Mouse (Mus musculus): ENCODE results near the gene Itga10. TPM values are rescaled to one million over a fixed set of nuclear protein-coding genes. Genes with fewer than 3 reads are reported as not detected.
A peak's percentile ranks its signal among the peaks of the same experiment; 100 is the strongest.
"Not testable (repeated sequence)": the region's sequence is repeated elsewhere in the genome, so short reads cannot be mapped to it uniquely, and the experiment has no call there.

Itga10 gene
- 1 to 10 TPM; 2.4 TPM for total RNA-seq (2021)
- long read RNA-seq, experiment 1, partial matches to known transcripts = 0 of 1 reads
- long read RNA-seq, experiment 1, other reads (novel, unspliced or antisense) = 1 of 1 reads
- long read RNA-seq, experiment 2 = 0 reads

DNA sequence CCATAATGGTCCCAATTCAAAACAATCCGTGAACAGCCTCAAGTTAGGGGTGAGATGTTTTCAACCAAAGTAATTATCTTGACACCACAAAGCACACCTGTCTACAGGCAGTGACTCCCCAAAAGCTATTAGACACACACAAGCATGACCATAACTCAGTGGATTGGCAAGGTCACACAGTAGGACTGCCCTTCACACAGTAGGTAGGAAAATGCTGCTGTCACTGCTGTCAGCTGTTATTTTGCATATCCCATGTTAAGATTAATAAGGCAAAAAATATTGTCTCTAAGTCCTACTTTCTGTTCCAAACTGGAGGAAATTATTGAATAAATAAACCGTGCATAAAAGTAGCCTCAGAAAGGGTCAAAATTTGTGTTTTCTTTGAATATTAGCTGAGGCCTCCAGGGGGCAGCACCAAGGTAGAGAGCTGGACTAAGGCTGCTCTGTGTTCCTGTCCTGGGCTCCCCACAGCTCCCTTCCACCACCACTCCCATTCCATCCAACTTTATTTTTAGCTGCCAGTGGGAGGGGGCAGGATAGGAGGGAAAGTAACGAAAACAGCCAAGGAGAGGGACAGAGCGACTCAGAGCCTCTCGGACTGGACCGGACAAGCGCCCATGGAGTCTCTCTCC, at the start of gene Itga10:
Gene Itga10 (plus strand): TSS at position 567 of the 632 bp plus-strand sequence.
- DNase-seq (ENCODE audit: low spot score in 2 of 2) = no peak

DNA sequence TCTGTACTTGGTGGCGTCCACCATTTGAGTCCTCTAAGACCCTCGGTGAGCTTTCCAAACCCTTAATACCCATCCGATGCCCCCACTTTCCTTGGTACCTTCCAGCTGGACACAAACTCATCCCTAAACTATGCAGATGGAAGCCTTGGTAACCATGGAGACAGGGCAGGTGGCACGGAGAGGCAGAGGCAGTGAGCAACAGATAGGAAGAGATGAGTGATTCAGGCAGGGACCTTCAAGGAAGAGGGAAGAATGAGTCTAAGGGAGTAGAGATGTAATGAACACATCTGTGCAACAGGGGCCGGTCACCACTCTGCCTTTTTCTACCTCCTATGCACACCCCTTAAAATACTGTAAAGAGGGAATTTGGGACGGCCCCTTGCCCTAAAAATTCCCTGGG, 49.7 kb upstream of the Itga10 start:
- DNase-seq (ENCODE audit: low spot score in 2 of 2) = no peak

DNA sequence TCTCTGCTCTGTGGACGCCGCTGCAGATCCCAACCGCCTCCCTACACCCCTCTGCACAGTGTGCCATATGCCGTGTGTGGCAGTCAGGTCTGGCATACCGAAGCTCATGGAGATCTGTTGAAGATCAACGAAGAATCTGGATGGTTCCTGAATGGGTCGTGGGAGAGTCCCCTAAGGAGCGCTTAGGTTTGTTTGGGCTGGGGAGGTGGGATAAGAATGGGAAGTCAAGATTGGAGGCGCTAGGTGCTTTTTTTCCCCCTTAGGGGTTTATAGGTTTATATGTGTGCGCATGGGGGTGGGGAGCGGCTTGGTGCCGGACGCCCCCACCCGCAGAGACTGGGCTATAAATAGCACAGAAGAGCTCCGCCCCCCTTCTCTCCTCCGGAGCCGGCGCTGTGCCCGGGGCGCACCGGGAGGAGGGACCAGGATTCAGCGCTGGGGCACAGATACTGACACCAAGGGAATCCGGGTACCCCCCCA, 49.1 kb upstream of the Itga10 start, which contains the start of gene Ankrd34a:
Gene Ankrd34a (plus strand): TSS at position 409 of the 480 bp plus-strand sequence.
- DNase-seq (ENCODE audit: low spot score in 2 of 2) = no peak

DNA sequence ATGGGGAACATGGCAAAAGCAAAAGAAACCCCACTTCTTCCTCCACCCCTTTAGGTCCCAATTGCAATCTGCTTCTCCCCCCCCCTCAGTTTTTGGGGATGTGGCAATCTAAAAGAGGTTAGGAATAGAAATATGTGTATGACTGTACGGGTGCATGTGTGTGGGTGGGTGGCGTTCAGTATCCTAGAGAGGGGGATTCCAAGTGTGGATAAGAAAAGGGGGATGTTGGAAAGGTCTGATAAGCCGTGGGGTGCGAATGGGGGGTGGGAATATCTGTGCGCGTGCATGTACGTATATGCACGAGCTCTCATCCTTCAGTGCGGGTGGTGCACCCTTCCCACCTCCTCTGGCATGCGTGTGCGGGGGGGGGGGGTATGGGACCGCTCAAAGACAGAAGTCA, 48.5 kb upstream of the Itga10 start:
- DNase-seq (ENCODE audit: low spot score in 2 of 2) = no peak

DNA sequence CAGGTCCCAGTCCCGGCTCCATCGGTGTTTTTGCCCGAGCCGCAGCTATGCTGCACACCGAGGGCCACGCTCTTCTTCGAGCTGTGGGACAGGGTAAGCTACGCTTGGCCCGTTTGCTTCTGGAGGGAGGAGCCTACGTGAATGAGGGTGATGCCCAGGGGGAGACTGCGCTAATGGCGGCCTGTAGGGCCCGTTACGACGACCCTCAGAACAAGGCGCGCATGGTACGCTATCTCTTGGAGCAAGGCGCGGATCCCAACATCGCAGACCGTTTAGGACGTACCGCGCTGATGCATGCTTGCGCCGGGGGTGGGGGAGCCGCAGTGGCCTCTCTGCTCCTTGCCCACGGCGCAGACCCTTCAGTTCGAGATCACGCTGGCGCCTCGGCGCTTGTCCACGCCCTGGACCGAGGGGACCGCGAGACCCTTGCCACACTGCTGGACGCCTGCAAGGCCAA, 47.9 kb upstream of the Itga10 start:
- no peak for DNase-seq (ENCODE audit: low spot score in 2 of 2)

DNA sequence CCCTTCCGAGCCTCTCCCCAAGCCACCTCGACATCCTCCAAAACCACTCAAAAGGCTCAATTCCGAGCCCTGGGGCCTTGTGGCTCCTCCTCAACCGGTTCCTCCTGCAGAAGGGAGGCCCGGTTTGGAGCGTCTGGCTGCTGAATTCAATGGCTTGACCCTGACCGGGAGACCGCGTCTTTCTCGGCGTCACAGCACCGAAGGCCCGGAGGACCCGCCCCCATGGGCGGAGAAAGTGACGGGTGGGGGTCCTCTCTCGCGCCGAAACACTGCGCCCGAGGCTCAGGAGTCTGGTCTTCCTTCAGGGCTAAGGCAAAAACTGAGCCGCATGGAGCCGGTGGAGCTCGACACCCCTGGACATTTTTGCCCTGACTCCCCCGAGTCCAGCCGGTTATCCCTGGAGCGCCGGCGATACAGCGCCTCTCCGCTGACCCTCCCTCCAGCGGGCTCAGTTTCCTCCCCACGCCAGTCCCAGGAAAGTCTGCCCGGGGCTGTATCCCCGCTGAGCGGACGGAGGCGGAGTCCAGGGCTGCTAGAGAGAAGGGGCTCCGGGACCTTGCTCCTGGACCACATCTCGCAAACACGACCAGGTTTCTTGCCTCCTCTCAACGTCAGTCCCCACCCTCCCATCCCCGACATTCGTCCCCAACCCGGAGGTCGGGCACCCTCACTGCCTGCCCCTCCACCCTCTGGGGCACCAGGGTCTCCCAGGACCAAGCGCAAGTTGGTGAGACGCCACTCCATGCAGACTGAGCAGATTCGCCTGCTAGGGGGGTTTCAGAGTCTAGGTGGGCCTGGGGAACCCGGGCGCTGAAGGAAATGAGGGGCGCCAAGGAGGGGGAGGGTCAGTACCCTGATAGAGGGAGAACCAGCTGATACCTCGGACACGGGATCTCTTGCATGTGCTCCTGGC, 47.0 kb upstream of the Itga10 start:
- peak in 1 of 2 experiments; percentile 40 for DNase-seq (ENCODE audit: low spot score in 2 of 2)

DNA sequence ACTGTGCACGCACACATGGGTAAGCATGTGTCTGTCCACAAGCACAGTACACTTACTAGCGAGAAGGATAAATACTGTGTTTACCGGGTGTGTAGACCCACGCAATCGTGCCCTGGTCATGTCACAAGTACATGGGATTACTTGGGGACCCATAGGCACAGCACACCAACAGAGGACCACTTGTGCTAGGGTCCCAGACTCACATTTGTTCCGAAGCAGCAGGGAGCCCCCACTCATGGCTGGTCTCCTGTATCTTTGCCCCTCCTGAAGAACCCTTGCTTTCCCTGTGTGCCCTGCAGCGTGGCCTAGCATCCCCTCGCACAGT, 46.4 kb upstream of the Itga10 start:
- no peak for DNase-seq (ENCODE audit: low spot score in 2 of 2)

DNA sequence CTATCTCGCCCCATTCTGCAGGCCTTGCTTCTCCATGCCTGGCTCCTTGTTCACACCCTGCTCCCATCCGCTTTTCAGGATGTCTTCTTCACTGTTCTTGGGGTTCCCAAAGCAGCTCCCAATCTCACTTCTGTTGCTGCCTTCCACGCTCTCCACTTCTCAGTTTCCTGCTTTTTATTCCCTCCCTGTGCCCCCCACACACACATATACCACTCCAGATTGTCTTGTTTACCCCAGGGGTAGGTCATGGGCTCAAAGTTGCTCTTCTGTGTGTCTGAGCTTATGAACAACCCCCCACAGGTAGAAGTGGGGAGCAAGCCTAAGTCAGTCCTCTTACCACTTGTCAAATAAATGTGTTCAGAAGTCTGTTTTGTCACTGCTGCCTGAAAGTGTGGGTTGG, 46.0 kb upstream of the Itga10 start:
- DNase-seq (ENCODE audit: low spot score in 2 of 2) = no peak

DNA sequence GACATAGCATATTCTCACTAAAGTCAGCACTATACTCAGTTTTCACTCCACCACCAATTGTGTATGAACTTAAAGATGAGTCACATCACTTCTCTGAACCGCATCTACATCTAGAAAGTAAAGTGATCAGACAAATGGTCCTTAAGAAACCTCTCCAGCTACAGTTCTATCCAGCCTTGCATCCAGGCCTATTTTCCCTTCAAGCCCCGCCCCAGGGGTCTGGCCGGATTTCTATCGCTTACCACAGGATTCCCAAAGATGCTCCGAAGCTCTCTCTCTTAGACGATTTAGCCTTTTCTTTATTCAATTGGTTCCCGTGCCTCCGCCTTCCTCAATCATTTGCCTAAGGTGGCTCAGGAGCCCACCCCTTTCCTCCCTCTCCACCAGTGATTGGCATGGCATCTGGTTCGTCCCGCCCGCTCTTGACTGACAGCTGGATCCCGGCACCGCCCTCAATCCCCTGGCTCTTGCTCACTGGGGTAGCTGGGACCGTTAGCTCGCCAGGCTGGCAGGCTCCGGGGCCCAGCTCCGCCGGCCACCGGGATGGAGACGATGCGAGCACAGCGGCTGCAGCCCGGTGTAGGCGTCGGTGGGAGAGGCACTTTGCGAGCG, 44.6 kb upstream of the Itga10 start, which contains the start of gene Lix1l:
Gene Lix1l (plus strand): TSS at position 511 of the 612 bp plus-strand sequence.
- DNase-seq (ENCODE audit: low spot score in 2 of 2) = peak; percentile 66 to 84

DNA sequence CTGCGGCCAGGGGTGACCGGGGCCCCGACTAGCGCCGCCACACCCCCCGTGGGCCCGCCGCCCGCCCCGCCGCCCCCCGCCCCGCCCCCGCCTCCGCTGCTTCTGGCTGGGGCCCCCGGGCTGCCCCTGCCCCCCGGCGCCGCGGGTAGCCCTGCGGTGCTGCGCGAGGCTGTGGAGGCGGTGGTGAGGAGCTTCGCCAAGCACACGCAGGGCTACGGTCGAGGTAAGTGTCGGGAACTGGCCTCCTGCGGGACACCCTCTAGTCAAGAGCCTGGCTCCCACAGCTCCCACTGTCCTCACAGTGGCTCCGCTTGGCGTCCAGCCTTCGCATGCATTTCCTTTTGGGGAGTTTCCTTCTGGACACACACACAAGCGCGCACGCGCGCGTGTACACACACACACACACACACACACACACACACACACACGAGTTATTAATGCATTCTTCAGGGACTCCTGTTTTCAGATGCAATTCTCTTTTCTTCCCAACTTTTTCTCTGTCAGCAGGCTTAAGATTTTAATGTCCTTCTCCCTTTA, 44.1 kb upstream of the Itga10 start:
- DNase-seq (ENCODE audit: low spot score in 2 of 2) = peak in 1 of 2 experiments; percentile 50

DNA sequence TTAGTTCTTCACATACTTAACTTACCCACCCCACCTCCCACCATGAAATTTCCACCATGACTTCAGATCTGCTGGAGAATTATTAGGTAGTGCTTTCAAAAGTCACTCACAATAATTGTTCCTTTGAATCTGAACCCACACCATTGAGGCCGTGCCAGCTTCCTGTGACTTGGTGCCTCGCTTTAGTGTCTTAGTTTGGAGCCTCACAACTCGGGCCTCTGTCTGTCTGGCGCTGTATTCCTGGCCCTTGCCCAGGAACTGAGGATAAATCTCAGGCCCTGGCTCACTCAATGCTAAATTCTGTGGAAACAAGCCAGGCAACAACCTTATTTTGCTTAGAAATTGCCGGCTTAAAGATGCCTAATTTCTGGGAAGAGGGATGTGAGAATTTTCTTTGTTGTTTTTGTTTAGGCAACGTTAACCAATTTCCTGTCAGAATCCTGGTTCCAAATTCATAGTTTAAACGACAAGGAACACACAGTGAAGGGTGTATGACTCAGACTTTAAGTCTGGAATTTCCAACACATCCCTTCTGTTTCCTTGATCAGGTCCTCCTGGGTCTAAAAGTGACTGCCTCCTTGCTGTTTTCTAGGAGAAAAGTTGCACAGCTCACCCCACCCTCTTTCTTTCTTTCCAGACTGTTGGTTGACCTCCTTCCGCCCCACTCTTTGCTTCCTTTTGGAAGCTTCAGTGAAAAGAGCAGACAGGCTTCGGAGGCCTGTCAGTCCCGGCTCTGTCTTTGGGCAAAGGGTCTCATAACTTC, 43.3 kb upstream of the Itga10 start:
- DNase-seq (ENCODE audit: low spot score in 2 of 2) = no peak

DNA sequence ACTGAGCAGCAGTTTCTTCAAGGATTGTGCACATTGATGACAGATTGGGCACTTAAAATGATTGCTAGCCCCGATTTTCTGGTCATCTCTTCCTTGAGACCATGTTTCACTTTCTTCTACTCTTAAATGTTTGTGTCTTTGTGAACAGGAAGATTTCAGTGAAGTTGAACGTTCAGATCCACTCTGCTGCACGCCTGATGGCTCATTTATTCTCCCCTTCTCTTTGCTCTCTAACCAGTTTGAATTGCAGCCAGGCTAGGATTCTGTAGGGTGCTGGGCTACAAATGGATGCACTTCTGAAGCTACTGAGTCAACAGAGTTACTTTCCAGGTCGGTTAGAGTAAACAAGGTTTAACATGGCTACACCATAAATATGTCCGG, 42.7 kb upstream of the Itga10 start:
- DNase-seq (ENCODE audit: low spot score in 2 of 2) = no peak

DNA sequence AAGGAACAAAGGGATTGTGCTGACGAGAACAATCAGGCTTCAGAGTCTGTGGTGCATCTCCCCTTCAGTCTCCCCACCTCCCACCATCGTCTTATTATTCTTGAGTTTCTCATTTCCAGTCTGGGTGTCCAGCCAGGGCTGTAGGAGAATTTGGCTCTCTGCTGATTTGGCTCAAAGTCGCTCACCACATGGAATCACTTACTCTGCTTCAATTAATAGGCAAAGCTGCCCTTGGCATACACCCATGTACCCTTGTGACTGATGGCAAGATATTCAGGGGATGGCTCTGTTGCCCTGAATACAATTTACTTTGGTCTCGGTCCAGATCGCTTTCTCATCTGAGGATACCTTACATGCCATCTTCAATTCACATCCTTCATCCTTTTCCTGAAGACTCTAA, 42.1 kb upstream of the Itga10 start:
- DNase-seq (ENCODE audit: low spot score in 2 of 2) = no peak

DNA sequence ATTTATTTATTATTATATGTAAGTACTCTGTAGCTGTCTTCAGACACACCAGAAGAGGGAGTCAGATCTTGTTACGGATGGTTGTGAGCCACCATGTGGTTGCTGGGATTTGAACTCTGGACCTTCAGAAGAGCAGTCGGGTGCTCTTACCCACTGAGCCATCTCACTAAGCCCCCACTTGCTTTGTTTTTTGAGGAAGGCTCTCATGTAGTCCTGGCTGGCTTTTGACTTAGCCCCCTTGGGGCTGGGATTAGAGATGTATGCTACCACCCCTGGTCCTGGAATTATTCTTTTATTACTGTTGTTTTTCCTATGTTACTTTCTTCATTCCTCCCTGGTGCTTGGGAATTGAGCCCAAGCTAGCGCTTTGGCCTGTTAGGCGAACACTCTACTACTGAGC, 39.4 kb upstream of the Itga10 start:
- not testable (repeated sequence) for DNase-seq (ENCODE audit: low spot score in 2 of 2)

DNA sequence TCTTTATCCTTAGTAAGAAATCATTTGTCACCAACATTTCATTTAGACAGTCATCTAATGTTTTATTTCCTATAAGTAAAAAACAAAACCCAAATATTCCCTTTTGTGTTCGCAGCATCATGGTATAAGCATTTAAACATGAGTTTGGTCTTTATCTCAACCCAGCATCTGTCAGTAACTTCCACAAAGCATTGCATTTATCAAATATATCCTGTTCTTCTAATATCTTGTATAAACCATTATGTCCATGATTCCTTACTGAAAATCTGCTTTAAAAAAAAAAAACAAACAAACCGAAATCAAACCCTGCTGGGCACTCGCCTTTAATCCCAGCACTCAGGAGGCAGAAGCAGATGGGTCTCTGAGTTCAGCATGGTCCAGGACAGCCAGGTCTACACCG, 38.8 kb upstream of the Itga10 start:
- DNase-seq (ENCODE audit: low spot score in 2 of 2) = no peak

DNA sequence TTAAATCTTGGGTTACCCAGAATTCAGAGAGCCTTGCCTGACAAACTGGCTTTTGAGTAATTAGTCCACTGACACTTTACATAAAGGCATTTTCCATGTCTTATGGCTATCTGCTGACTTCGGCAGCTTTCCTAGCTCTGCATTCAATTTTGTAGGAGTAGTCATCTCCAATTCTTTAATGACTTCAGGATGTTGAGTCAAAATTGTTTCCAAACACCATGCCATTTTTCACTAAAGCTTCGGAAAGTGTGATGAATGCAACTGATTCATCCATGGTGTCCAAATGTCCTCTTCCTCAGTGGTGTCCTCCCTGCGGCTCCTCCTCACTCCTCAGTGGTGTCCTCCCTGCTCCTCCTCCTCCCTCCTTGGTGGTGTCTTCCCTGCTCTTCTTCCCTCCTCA, 27.4 kb upstream of the Itga10 start:
- DNase-seq (ENCODE audit: low spot score in 2 of 2) = no peak

DNA sequence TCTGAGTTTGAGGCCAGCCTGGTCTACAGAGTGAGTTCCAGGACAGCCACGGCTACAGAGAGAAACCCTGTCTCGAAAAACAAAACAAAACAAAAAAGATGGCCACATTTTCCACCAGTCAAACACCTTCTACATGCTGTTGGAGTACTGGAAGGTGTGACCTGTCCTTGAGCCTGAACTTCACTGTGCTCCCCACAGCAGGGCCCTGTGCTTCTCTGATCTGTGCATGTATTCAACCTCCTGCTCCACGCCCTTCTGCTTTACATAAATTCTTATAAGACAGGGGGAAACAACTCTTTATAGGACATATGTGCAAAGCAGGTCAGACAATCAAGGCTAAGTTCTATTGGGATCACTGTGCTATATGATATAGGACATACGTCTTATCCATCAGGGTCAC, 22.2 kb upstream of the Itga10 start:
- DNase-seq (ENCODE audit: low spot score in 2 of 2) = no peak

DNA sequence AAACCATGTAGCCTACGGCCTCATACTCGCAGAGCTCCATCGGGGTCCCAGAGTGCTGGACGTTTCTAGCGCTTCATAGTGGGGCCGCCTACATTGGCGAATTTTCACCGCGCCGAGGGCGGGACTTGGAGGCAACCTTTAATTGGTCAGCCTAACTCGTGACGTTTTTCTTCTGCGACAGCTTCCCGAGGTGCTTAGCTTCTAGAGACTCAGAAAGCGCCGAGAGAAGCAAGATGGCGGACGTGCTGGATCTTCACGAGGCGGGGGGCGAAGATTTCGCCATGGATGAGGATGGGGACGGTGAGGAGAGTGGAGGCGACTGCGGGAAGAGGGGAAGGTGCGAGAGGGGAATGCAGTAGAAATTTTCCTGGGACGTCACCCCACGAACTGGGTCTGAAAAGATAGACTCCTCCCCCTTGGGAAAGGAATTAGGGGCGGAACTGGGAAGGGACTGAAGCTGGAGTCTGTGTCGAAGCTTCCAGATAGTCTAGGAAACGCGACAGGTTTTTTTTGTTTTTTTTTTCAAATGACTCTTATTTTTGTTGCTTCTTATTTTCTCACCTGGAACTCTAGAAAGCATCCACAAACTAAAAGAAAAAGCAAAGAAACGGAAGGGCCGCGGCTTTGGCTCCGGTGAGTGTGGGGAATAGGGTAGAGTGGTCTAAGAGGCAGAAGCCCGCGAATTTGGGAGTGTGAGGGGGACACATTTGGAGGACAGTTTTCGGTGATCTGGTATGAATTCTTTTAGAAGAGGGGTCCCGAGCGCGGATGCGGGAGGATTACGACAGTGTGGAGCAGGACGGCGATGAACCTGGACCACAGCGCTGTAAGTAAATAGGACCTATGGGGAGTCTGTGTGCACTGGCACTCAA, 15.4 kb upstream of the Itga10 start, which contains the start of gene Rbm8a:
Gene Rbm8a (plus strand): TSS at position 205 of the 872 bp plus-strand sequence.
- peak; percentile 79 to 92 for DNase-seq (ENCODE audit: low spot score in 2 of 2)

DNA sequence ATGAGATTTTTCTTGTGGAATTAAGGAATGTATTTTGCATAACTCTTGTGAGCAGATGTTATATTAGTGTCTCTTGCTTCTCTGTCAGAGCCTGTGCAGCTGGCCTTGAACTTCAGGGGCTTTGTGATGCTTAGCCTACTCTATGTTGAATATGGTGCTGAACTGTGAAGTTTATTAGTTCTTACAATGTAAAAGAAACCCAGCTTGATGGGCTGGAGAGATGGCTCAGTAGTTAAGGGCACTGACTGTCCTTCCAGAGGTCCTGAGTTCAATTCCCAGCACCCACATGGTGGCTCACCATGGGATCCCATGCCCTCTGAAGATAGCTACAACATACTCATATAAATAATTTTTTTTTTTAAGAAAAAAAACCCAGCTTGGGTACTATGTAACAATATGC, 13.3 kb upstream of the Itga10 start:
- DNase-seq (ENCODE audit: low spot score in 2 of 2) = no peak

DNA sequence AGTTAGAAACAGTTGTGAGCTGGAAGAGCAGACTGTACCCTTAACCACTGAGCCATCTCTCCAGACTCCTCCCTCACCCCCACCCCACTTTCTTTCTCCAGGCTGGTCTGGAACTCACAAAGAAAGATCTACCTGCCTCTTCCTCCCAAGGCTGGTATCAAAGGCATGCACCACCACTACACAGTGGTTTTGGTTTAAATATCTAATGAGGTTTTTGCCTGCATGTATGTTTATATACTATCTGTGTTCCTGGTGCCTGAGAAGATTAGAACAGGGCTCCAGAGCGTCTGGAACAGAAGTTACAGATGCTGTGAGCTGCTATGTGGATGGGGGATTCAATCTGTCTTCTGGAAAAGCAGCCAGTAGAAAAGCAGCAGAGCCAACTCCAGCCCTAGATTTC, 11.4 kb upstream of the Itga10 start:
- DNase-seq (ENCODE audit: low spot score in 2 of 2) = no peak

Measured in adrenal gland, postnatal 4 days (tissue).